Mouse (Mus musculus): ENCODE data around the gene Chrdl2. TPM values are rescaled to one million over a fixed set of nuclear protein-coding genes. Genes with fewer than 3 reads are reported as not detected.
"Not testable (repeated sequence)": the region's sequence is repeated elsewhere in the genome, so short reads cannot be mapped to it uniquely, and the experiment has no call there.

Chrdl2 gene
- polyA plus RNA-seq, 1 experiment from 2014 or later: 0.34 TPM

DNA sequence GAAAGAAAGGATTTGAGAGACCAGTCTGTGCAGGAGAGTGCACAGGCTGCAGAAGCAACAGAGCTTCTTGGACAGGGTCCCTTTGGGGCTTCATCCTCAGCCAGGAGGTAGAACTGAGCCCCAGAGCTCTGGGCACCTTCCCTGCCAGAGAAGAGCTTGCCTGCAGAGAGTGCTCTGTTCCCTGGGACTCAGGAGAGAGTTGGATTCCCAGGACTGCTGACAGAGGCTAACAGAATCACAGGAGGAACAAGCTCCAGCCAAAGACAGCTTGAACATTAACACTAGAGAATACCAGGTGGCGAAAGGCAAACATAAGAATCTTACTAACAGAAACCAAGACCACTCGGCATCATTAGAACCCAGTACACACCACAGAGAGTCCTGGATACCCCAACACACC, 47.0 kb downstream of the Chrdl2 start:
- WGBS: 94% methylated on average over 2 of the region's 2 CpGs
- ATAC-seq (ENCODE audit: low FRiP score); H3K4me1 ChIP-seq; H3K4me3 ChIP-seq; H3K9ac ChIP-seq; H3K27ac ChIP-seq; H3K4me2 ChIP-seq (replicated peaks); H3K36me3 ChIP-seq; H3K9me3 ChIP-seq (replicated peaks); H3K27me3 ChIP-seq: not testable (repeated sequence)

DNA sequence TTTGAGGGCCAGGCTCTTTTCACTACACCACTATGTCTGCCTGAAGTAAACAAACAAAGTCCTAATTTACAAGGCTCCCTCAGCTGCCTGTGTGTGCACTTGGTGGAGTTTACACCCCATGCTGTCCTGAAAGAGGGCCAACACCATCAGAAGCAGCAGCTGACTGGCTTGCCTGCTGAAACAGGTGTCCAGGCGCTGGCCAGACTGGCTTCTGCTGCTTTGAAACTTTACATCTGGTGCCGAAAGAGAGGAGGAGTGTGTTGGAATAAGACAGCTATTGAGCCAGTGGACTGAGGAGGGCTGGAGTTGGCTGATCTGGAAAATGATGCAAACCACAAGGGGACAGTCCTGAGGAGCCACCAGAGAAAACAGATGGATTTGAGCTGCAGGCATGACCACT, 68.0 kb downstream of the Chrdl2 start:
- no peak for ATAC-seq (ENCODE audit: low FRiP score)

DNA sequence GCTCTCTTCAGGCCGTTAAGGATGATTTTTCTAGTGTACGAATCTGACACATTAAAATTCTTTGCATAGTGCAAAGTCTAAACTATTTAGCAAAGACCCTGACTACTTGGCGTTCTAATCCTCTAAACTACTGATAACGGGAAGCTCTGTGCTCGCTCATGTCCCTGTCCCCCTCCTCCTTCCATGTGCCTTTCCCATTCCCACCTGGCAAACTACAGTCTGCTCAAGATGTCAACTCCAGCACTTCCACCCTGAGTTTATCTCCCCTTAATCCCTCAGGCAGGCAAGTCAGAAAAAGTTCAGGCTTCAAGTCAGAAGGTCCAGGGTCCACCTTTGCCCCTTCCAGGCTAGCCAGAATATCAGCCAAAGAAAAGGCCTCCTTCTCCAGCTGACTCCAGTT, 70.3 kb downstream of the Chrdl2 start:
- Histone ChIP-seq H3K4me3 (no peak overlapping the region), H3K4me2 (replicated peaks) (no peak overlapping the region), H3K9me3 (replicated peaks) (no peaks in the 10 kb centered on the region), H3K4me1 (no peaks in the 10 kb centered on the region), H3K27ac (no peak overlapping the region), H3K27me3 (no peaks in the 10 kb centered on the region), H3K9ac (no peak overlapping the region), H3K36me3 (peaks cover 12% of the 10 kb centered on the region)
- WGBS: 87% methylated on average over 5 of the region's 5 CpGs
- ATAC-seq (ENCODE audit: low FRiP score): no peak

More for the DNA sequence above, 68.0 kb downstream of the Chrdl2 start:
- Histone ChIP-seq H3K9me3 (replicated peaks) (no peaks in the 10 kb centered on the region), H3K4me3 (no peak overlapping the region), H3K27ac (no peak overlapping the region), H3K4me1 (no peaks in the 10 kb centered on the region), H3K36me3 (peaks cover 5% of the 10 kb centered on the region), H3K9ac (no peak overlapping the region), H3K4me2 (replicated peaks) (no peak overlapping the region), H3K27me3 (no peaks in the 10 kb centered on the region)
- WGBS: 85% methylated on average over 2 of the region's 2 CpGs

DNA sequence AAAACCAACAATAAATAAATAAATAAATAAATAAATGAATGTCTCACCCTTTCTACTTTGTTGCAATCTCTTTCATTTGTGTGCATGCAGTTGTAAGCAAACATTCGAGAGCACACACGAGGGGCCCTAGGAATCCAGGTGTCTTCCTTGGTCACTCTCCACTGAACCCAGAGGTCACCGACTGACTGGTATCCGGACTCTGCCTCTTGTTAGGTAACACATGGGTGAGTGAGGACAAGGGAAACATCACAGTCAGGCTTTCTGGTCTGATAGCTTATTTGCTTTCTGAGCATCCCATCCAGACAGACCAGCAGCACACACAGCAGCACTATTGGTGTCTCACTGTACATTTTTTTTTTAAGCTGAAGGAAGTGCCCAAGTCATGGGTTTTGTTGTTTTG, 71.1 kb downstream of the Chrdl2 start:
- Histone ChIP-seq H3K9me3 (replicated peaks) (no peaks in the 10 kb centered on the region), H3K4me3 (no peak overlapping the region), H3K27me3 (no peaks in the 10 kb centered on the region), H3K4me2 (replicated peaks) (no peak overlapping the region), H3K4me1 (no peaks in the 10 kb centered on the region), H3K27ac (no peak overlapping the region), H3K9ac (no peak overlapping the region), H3K36me3 (peaks cover 17% of the 10 kb centered on the region)
- ATAC-seq (ENCODE audit: low FRiP score): no peak
- WGBS: 88% methylated on average over 4 of the region's 4 CpGs

DNA sequence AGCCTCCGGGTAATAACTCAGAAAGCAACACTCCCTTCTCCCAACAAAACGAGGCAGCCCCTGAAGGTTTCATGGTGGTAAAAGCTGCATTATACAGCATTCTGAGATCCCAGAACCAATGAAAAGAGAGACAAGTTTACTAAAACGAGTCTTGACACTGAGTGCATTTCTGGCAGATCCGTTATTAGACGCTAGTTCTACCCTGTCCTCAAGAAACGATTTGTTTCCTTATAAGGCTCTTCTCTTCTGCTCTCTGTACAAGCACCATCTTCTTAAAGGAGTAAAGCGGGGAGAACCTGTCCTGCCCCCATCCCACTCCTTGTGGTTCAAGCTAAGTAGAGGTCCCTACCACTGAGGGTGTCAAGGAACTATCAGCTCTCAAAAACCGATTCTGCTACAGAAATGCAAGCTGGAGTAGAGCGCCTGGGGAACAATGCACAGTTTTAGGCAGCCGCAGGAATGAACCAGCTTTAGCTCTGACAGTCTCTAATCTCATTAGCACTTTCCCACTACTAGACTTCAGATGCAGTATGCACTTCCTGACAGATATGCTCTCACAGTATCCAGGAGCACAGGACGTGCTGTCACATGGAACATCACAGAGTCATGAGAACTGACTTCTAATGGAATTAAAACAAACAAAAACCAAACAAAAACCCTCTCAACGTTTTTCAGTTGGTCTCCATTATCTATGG, 74.3 kb downstream of the Chrdl2 start:
- no peak overlapping the region for H3K4me2 ChIP-seq (replicated peaks)
- H3K9me3 ChIP-seq (replicated peaks): no peaks in the 10 kb centered on the region
- H3K9ac ChIP-seq: no peak overlapping the region
- H3K27ac ChIP-seq: no peak overlapping the region
- peaks cover 38% of the 10 kb centered on the region for H3K36me3 ChIP-seq
- no peaks in the 10 kb centered on the region for H3K4me1 ChIP-seq
- 82% methylated on average over 12 of the region's 12 CpGs for WGBS
- no peak overlapping the region for H3K4me3 ChIP-seq
- ATAC-seq (ENCODE audit: low FRiP score): no peak
- no peaks in the 10 kb centered on the region for H3K27me3 ChIP-seq

DNA sequence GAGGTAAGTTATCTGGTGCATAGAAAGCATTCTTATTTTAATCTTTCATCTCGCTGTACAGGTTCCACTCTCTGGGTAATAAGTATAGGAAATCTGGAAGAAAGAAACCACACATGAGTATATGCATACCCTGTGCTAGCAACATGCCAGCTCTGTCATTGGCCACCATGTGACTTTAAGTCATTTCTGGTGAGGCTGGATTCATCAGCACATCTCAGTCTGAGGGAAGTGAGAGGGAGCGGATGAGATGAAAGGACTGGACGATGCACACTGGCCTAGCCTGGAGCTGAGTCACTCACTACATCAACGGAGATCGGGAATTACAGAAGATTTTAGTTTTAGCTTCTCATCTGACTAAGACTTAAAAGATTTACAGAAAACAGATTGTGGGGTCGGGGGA, 76.9 kb downstream of the Chrdl2 start:
- Histone ChIP-seq H3K9me3 (replicated peaks) (no peaks in the 10 kb centered on the region), H3K4me2 (replicated peaks) (no peak overlapping the region), H3K36me3 (peaks cover 58% of the 10 kb centered on the region), H3K27me3 (no peaks in the 10 kb centered on the region), H3K4me1 (no peaks in the 10 kb centered on the region), H3K27ac (no peak overlapping the region), H3K9ac (no peak overlapping the region), H3K4me3 (no peak overlapping the region)
- 94% methylated on average over 6 of the region's 6 CpGs for WGBS
- no peak for ATAC-seq (ENCODE audit: low FRiP score)

DNA sequence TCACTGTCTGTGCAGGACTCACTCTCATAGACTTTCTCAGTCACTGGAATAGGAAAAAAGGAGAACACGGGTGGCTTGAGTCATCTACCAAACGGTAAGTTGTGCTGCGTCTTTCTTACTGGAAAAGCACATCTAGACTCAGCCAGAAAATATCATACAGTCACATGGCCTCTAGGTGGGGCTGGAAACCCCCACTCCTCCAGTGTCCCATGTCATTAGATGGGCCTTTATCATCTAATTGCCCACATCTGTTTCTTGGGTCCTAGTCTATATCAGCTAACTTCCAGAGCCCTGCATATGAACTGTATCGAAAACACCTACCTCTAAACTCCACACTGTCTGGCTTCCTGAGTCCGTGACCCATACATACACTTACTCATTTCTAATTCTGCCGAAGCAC, 77.8 kb downstream of the Chrdl2 start:
- Histone ChIP-seq H3K27ac (no peak overlapping the region), H3K4me3 (no peak overlapping the region), H3K9me3 (replicated peaks) (no peaks in the 10 kb centered on the region), H3K36me3 (peaks cover 65% of the 10 kb centered on the region), H3K27me3 (no peaks in the 10 kb centered on the region), H3K4me2 (replicated peaks) (no peak overlapping the region), H3K4me1 (no peaks in the 10 kb centered on the region), H3K9ac (no peak overlapping the region)
- WGBS: 94% methylated on average over 6 of the region's 6 CpGs
- no peak for ATAC-seq (ENCODE audit: low FRiP score)

Other genes with a start within 250 kb of the Chrdl2 start
- gene Olfr521, start 242.7 kb upstream of the Chrdl2 start, polyA plus RNA-seq (2016; fragmentation: Nextera tagmentation; extraction: Ambion mirVana): not detected in 2 replicates
- gene Neu3, start 177.8 kb upstream of the Chrdl2 start, polyA plus RNA-seq (2016; fragmentation: Nextera tagmentation; extraction: Ambion mirVana): 2.3 and 2.5 TPM in 2 replicates
- gene Xrra1, start 147.1 kb upstream of the Chrdl2 start, polyA plus RNA-seq (2016; fragmentation: Nextera tagmentation; extraction: Ambion mirVana): 0.44 and 0.94 TPM in 2 replicates
- gene Spcs2, start 142.7 kb upstream of the Chrdl2 start, polyA plus RNA-seq (2016; fragmentation: Nextera tagmentation; extraction: Ambion mirVana): 352 and 354 TPM in 2 replicates
- 6.7 and 7.0 TPM in 2 replicates for gene Rnf169, start 25.7 kb upstream of the Chrdl2 start, polyA plus RNA-seq (2016; fragmentation: Nextera tagmentation; extraction: Ambion mirVana)
- 64.9 and 70.2 TPM in 2 replicates for gene Pold3, start 115.4 kb downstream of the Chrdl2 start, polyA plus RNA-seq (2016; fragmentation: Nextera tagmentation; extraction: Ambion mirVana)
- 15.5 and 17.9 TPM in 2 replicates for gene Lipt2, start 153.1 kb downstream of the Chrdl2 start, polyA plus RNA-seq (2016; fragmentation: Nextera tagmentation; extraction: Ambion mirVana)
- 3.2 and 4.7 TPM in 2 replicates for gene Kcne3, start 170.3 kb downstream of the Chrdl2 start, polyA plus RNA-seq (2016; fragmentation: Nextera tagmentation; extraction: Ambion mirVana)
- 11.2 and 13.0 TPM in 2 replicates for gene Pgm2l1, start 221.2 kb downstream of the Chrdl2 start, polyA plus RNA-seq (2016; fragmentation: Nextera tagmentation; extraction: Ambion mirVana)

All from hindbrain, embryonic 12.5 days (tissue).